Mouse (Mus musculus) CH12F3 (cell line): ENCODE results near the gene Nr3c2.

Experiments
- in situ Hi-C: fragments of 300-500 bp; cut with MboI; formaldehyde crosslinking; loops from 2 replicates; pipeline ENCODE4 v1.14.3; 2020; ENCODE audit warnings: low sequenced_read_pairs

The Nr3c2 gene

GRCm38 (mm10) chr8:77232411-77232810 lies 333.2 kb downstream of the Nr3c2 start:
- in situ Hi-C loops: no loop called here

GRCm38 (mm10) chr8:77236701-77237100 lies 337.5 kb downstream of the Nr3c2 start:
- in situ Hi-C loops: no loop called here

GRCm38 (mm10) chr8:77239462-77239861 lies 340.2 kb downstream of the Nr3c2 start:
- in situ Hi-C loops: no loop called here

GRCm38 (mm10) chr8:77241381-77241780 lies 342.1 kb downstream of the Nr3c2 start:
- in situ Hi-C loops: no loop called here

- in situ Hi-C loops: no loop called here
Measured at GRCm38 (mm10) chr8:77250094-77250493, 350.9 kb downstream of the Nr3c2 start.

GRCm38 (mm10) chr8:77251134-77251533 lies 351.9 kb downstream of the Nr3c2 start:
- in situ Hi-C loops: no loop called here

- in situ Hi-C loops: no loop called here
Measured at GRCm38 (mm10) chr8:77254466-77254865, 355.2 kb downstream of the Nr3c2 start.

- in situ Hi-C loops: no loop called here
Measured at GRCm38 (mm10) chr8:77256450-77257084, 357.3 kb downstream of the Nr3c2 start.

GRCm38 (mm10) chr8:77257085-77257451 lies 357.8 kb downstream of the Nr3c2 start:
- in situ Hi-C loops: no loop called here

- in situ Hi-C loops: no loop called here
Measured at GRCm38 (mm10) chr8:77261215-77261614, 362.0 kb downstream of the Nr3c2 start.

- in situ Hi-C loops: no loop called here
Measured at GRCm38 (mm10) chr8:77262216-77263009, 363.2 kb downstream of the Nr3c2 start.

GRCm38 (mm10) chr8:77267941-77268405 lies 368.7 kb downstream of the Nr3c2 start:
- in situ Hi-C loops: no loop called here

- in situ Hi-C loops: no loop called here
Measured at GRCm38 (mm10) chr8:77272136-77272535, 372.9 kb downstream of the Nr3c2 start.

GRCm38 (mm10) chr8:77275571-77275970 lies 376.3 kb downstream of the Nr3c2 start:
- in situ Hi-C loops: no loop called here

- in situ Hi-C loops: no loop called here
Measured at GRCm38 (mm10) chr8:77276827-77277226, 377.6 kb downstream of the Nr3c2 start.

- in situ Hi-C loops: no loop called here
Measured at GRCm38 (mm10) chr8:77278246-77278645, 379.0 kb downstream of the Nr3c2 start.

- in situ Hi-C loops: no loop called here
Measured at GRCm38 (mm10) chr8:77279977-77280376, 380.7 kb downstream of the Nr3c2 start.

GRCm38 (mm10) chr8:77282605-77283236 lies 383.5 kb downstream of the Nr3c2 start:
- in situ Hi-C loops: no loop called here

GRCm38 (mm10) chr8:77284473-77284872 lies 385.2 kb downstream of the Nr3c2 start:
- in situ Hi-C loops: no loop called here

- in situ Hi-C loops: no loop called here
Measured at GRCm38 (mm10) chr8:77288065-77288464, 388.8 kb downstream of the Nr3c2 start.

- in situ Hi-C loops: no loop called here
Measured at GRCm38 (mm10) chr8:77288492-77288891, 389.2 kb downstream of the Nr3c2 start.

GRCm38 (mm10) chr8:77292120-77292519 lies 392.9 kb downstream of the Nr3c2 start:
- in situ Hi-C loops: no loop called here
